Mouse (Mus musculus): ENCODE measurements around the gene Pifo.
A peak's percentile ranks its signal among the peaks of the same experiment; 100 is the strongest.
"Not testable (repeated sequence)": the region's sequence is repeated elsewhere in the genome, so short reads cannot be mapped to it uniquely, and the experiment has no call there.

Pifo gene

GRCm38 (mm10) chr3:106014546-106014945, at the start of gene Pifo:
TSS of gene Pifo (minus strand) at chr3:106014646.
- DNase-seq (ENCODE audit: low read depth), result no peak

GRCm38 (mm10) chr3:106057966-106058365, 43.5 kb upstream of the Pifo start:
- no peak for DNase-seq (ENCODE audit: low read depth)

GRCm38 (mm10) chr3:106051896-106052295, 37.5 kb upstream of the Pifo start:
- DNase-seq (ENCODE audit: low read depth), result no peak

- DNase-seq (ENCODE audit: low read depth), result no peak
Measured at GRCm38 (mm10) chr3:106040306-106040705, 25.9 kb upstream of the Pifo start.

- DNase-seq (ENCODE audit: low read depth), result no peak
Measured at GRCm38 (mm10) chr3:106032781-106033180, 18.3 kb upstream of the Pifo start, which contains the start of gene Chil5. TSS of gene Chil5 (minus strand) at chr3:106032814.

- DNase-seq (ENCODE audit: low read depth), result no peak
Measured at GRCm38 (mm10) chr3:106024135-106024534, 9.7 kb upstream of the Pifo start.

GRCm38 (mm10) chr3:106021840-106022239, 7.4 kb upstream of the Pifo start:
- no peak for DNase-seq (ENCODE audit: low read depth)

GRCm38 (mm10) chr3:106003360-106003759, 11.1 kb downstream of the Pifo start:
- not testable (repeated sequence) for DNase-seq (ENCODE audit: low read depth)

GRCm38 (mm10) chr3:106001416-106002370, 12.8 kb downstream of the Pifo start:
- no peak for DNase-seq (ENCODE audit: low read depth)

- DNase-seq (ENCODE audit: low read depth), result no peak
Measured at GRCm38 (mm10) chr3:106000707-106001375, 13.6 kb downstream of the Pifo start.

GRCm38 (mm10) chr3:105994730-105995129, 19.7 kb downstream of the Pifo start:
- DNase-seq (ENCODE audit: low read depth), result no peak

- DNase-seq (ENCODE audit: low read depth), result peak; percentile 21
Measured at GRCm38 (mm10) chr3:105991653-105992283, 22.7 kb downstream of the Pifo start.

GRCm38 (mm10) chr3:105989611-105990010, 24.8 kb downstream of the Pifo start:
- not testable (repeated sequence) for DNase-seq (ENCODE audit: low read depth)

- no peak for DNase-seq (ENCODE audit: low read depth)
Measured at GRCm38 (mm10) chr3:105974174-105974573, 40.3 kb downstream of the Pifo start.

GRCm38 (mm10) chr3:105973411-105973810, 41.0 kb downstream of the Pifo start, which contains the start of gene Ovgp1:
TSS of gene Ovgp1 (plus strand) at chr3:105973711.
- no peak for DNase-seq (ENCODE audit: low read depth)

GRCm38 (mm10) chr3:105971831-105972446, 42.5 kb downstream of the Pifo start:
- DNase-seq (ENCODE audit: low read depth), result no peak

GRCm38 (mm10) chr3:105960700-105961099, 53.7 kb downstream of the Pifo start:
- DNase-seq (ENCODE audit: low read depth), result no peak

GRCm38 (mm10) chr3:105959999-105960398, 54.4 kb downstream of the Pifo start, which contains the start of gene Atp5f1:
TSS of gene Atp5f1 (minus strand) at chr3:105960099.
- DNase-seq (ENCODE audit: low read depth), result no peak

- no peak for DNase-seq (ENCODE audit: low read depth)
Measured at GRCm38 (mm10) chr3:105959585-105959984, 54.9 kb downstream of the Pifo start.

GRCm38 (mm10) chr3:105958974-105959580, 55.4 kb downstream of the Pifo start, which contains the start of gene Wdr77:
TSS of gene Wdr77 (plus strand) at chr3:105959369.
- peak; percentile 96 for DNase-seq (ENCODE audit: low read depth)

- no peak for DNase-seq (ENCODE audit: low read depth)
Measured at GRCm38 (mm10) chr3:105958204-105958603, 56.2 kb downstream of the Pifo start.

Data from fibroblast of lung, adult 2 months (primary cell).